ENCODE assay signal across 16 mouse cellular contexts in genomic region chr2:103500769-103501168, GRCm38 (mm10).
"Had no signal": no experiment of that assay in that cellular context is flagged by ENCODE, and none has a peak within 500 bp of the region (broad histone marks: within the 10 kb centered on the region; RNA-seq: fewer than 3 reads in every experiment).

No protein-coding gene starts in this region.

- H3K4me3 ChIP-seq: neural tube, embryonic 13.5 days; neural tube, embryonic 15.5 days; stomach, embryonic 15.5 days had no signal

- H3K27ac ChIP-seq: neural tube, embryonic 13.5 days; neural tube, embryonic 15.5 days; stomach, embryonic 15.5 days; stomach, postnatal 0 days had no signal

- H3K9me3 ChIP-seq: neural tube, embryonic 13.5 days; neural tube, embryonic 15.5 days; stomach, embryonic 15.5 days had no signal

- H3K36me3 ChIP-seq: neural tube, embryonic 13.5 days; neural tube, embryonic 15.5 days; stomach, embryonic 15.5 days had no signal

- DNase-seq: retina, postnatal 1 day; right cerebral cortex, adult 18-20 months; right cerebral cortex, postnatal 14 days; right cerebral cortex, postnatal 25 days; right cerebral cortex, postnatal 4 days; spleen, adult 18-20 months; thymus, adult 18-20 months; thymus, adult 2 months; thymus, postnatal 14 days; thymus, postnatal 25 days; thymus, postnatal 36 days; thymus, postnatal 4 days had no signal

- H3K4me1 ChIP-seq: neural tube, embryonic 13.5 days; neural tube, embryonic 15.5 days; stomach, embryonic 15.5 days had no signal

- H3K9ac ChIP-seq: neural tube, embryonic 13.5 days; neural tube, embryonic 15.5 days; stomach, embryonic 15.5 days had no signal

- H3K4me2 ChIP-seq: neural tube, embryonic 13.5 days; neural tube, embryonic 15.5 days; stomach, embryonic 15.5 days had no signal

- H3K27me3 ChIP-seq: neural tube, embryonic 13.5 days; neural tube, embryonic 15.5 days; stomach, embryonic 15.5 days had no signal
